ENCODE assay signal across 17 mouse cellular contexts in the genomic region with DNA sequence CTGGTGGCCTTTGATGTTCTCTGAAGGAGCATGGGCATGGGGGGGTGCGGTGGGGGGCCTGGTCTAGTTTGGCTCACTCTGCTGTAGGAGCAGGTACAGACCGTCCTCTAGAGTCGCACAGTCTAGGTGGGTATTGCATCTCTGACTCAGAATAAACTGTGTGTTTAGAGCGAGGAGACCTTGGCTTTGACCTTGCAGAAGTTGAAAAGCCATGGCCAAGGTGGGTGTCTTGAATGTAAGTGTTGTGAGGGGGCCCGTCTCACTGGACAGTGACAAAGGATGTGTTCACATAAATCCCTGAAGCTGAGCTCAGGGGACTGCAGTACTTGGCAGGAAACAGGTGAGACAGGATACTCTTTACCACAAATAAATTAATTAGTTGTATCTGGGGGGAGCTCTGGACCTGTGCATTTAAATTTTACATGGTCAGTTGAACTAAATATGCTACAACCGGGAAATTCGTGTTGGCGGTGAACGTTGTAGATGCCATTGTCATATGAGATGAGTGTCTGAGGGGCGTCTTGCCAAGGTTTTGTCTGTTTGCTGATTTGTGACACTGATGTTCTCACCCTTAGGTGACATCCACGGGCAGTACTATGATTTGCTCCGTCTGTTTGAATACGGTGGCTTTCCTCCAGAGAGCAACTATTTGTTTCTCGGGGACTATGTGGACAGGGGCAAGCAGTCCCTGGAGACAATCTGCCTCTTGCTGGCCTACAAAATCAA. TPM values are rescaled to one million over a fixed set of nuclear protein-coding genes. Genes with fewer than 3 reads are reported as not detected.
"Had no signal": no experiment of that assay in that cellular context is flagged by ENCODE, and none has a peak within 500 bp of the region (broad histone marks: within the 10 kb centered on the region; RNA-seq: fewer than 3 reads in every experiment).

No protein-coding gene starts in this region.

- H3K4me2 ChIP-seq: kidney, embryonic 15.5 days; liver, embryonic 11.5 days; liver, embryonic 15.5 days; midbrain, embryonic 11.5 days; midbrain, embryonic 15.5 days; neural tube, embryonic 12.5 days; stomach, embryonic 15.5 days had no signal

- H3K4me3 ChIP-seq: kidney, embryonic 15.5 days; left cerebral cortex, adult 2 months; limb, embryonic 10.5 days; liver, embryonic 15.5 days; megakaryocyte, embryonic 14.5 days; midbrain, embryonic 15.5 days; neural tube, embryonic 12.5 days; stomach, embryonic 15.5 days had no signal

- ATAC-seq: midbrain, embryonic 15.5 days had no signal

- H3K9me3 ChIP-seq: kidney, embryonic 15.5 days; limb, embryonic 10.5 days; liver, embryonic 15.5 days; megakaryocyte, embryonic 14.5 days; midbrain, embryonic 15.5 days; neural tube, embryonic 12.5 days; stomach, embryonic 15.5 days had no signal

- DNase-seq: kidney, postnatal 36 days; lung, adult 2 months; lung, postnatal 10 days; right cerebral cortex, postnatal 14 days; thymus, adult 2 months; thymus, postnatal 25 days had no signal

- H3K27ac ChIP-seq: kidney, embryonic 15.5 days; left cerebral cortex, adult 2 months; limb, embryonic 10.5 days; liver, embryonic 15.5 days; macrophage; midbrain, embryonic 15.5 days; neural tube, embryonic 12.5 days; stomach, embryonic 15.5 days had no signal

- H3K27me3 ChIP-seq: kidney, embryonic 15.5 days; liver, embryonic 15.5 days; megakaryocyte, embryonic 14.5 days; midbrain, embryonic 15.5 days; neural tube, embryonic 12.5 days; stomach, embryonic 15.5 days had no signal

- H3K9ac ChIP-seq: kidney, embryonic 15.5 days; liver, embryonic 15.5 days; midbrain, embryonic 15.5 days; neural tube, embryonic 12.5 days; stomach, embryonic 15.5 days had no signal

RNA-seq across cellular contexts. Expression of a gene that starts 27.9 kb away (rescaled TPM):
- polyA plus RNA-seq: kidney, embryonic 15.5 days; limb, embryonic 10.5 days; midbrain, embryonic 15.5 days; neural tube, embryonic 12.5 days; stomach, embryonic 15.5 days had no signal
